Mouse (Mus musculus) CH12.LX (cell line): ENCODE measurements around the gene Unc13c. TPM values are rescaled to one million over a fixed set of nuclear protein-coding genes. Genes with fewer than 3 reads are reported as not detected.

Experiments used
- DNase-seq: peaks from one replicate; pipeline ENCODE4 v3.0.0-alpha.2; 2013; ENCODE audit errors: extremely low read depth
- H3K27ac ChIP-seq: 2 replicates; pipeline ENCODE4 v1.5.1; 2012; ENCODE audit warnings: low read depth, mild to moderate bottlenecking, control low read depth, moderate library complexity; ENCODE audit not compliant: insufficient read depth
- H3K27me3 ChIP-seq: replicated peaks from 2 replicates; pipeline ENCODE3; 2012; ENCODE audit warnings: inconsistent platforms
- H3K36me3 ChIP-seq, 2 experiments: replicated peaks in 1 of 2; 2 replicates each; pipeline versions ENCODE3 to v1.6.1; 2012; ENCODE audit warnings: inconsistent platforms in 1 of 2, low read length in 1 of 2, mild to moderate bottlenecking in 1 of 2, mixed read lengths in 1 of 2, moderate library complexity in 1 of 2; ENCODE audit not compliant: control insufficient read depth in 1 of 2, insufficient read depth in 1 of 2
- H3K4me1 ChIP-seq, 2 experiments: 2 replicates each; pipeline ENCODE4 v1.6.1; 2012; ENCODE audit warnings: inconsistent platforms in 1 of 2, moderate library complexity in 1 of 2; ENCODE audit not compliant: insufficient read depth in 2 of 2, control insufficient read depth in 1 of 2
- H3K4me2 ChIP-seq: 2 replicates; pipeline ENCODE4 v1.6.1; 2012; ENCODE audit warnings: low read depth, mild to moderate bottlenecking, control low read depth; ENCODE audit not compliant: poor library complexity, insufficient read depth, severe bottlenecking
- H3K4me3 ChIP-seq, 3 experiments: fragments of 150-350 bp in 1 of 3; sonication (generic) in 1 of 3; replicated peaks in 1 of 3; 2 replicates each; pipeline versions ENCODE3 to v1.5.1; 2011 to 2012; ENCODE audit warnings: low read depth in 2 of 3, low read length in 2 of 3, mild to moderate bottlenecking in 2 of 3, moderate library complexity in 2 of 3, control low read depth in 1 of 3, improper control_type of control experiment in 1 of 3, inconsistent platforms in 1 of 3, mixed read lengths in 1 of 3; ENCODE audit not compliant: poor library complexity in 1 of 3
- H3K79me2 ChIP-seq: replicated peaks from 2 replicates; pipeline ENCODE4 v1.6.1; 2012; ENCODE audit warnings: mild to moderate bottlenecking, moderate library complexity; ENCODE audit not compliant: control insufficient read depth, poor library complexity, insufficient read depth, severe bottlenecking; ENCODE audit errors: extremely low read depth
- H3K9ac ChIP-seq: 2 replicates; pipeline ENCODE4 v1.6.1; 2012; ENCODE audit warnings: low read depth, mild to moderate bottlenecking, control low read depth, moderate library complexity; ENCODE audit not compliant: insufficient read depth
- H3K9me3 ChIP-seq: replicated peaks from 2 replicates; pipeline ENCODE3; 2012; ENCODE audit warnings: low read length, inconsistent platforms, mixed read lengths
- BHLHE40 ChIP-seq: IDR thresholded peaks from 2 replicates; pipeline ENCODE4 v1.6.1; 2011; ENCODE audit warnings: mild to moderate bottlenecking, low read depth, low read length, improper control_type of control experiment
- CHD2 ChIP-seq: IDR thresholded peaks from 2 replicates; pipeline ENCODE4 v1.6.1; 2011; ENCODE audit warnings: low read length, improper control_type of control experiment
- CTCF ChIP-seq, 2 experiments: IDR thresholded peaks in 1 of 2; conservative IDR thresholded peaks in 1 of 2; 2 replicates each; pipeline ENCODE4 v1.5.1; 2011 to 2012; ENCODE audit warnings: low read depth in 2 of 2, low read length in 2 of 2, improper control_type of control experiment in 1 of 2, inconsistent platforms in 1 of 2, mild to moderate bottlenecking in 1 of 2, moderate library complexity in 1 of 2
- ELF1 ChIP-seq: IDR thresholded peaks from 2 replicates; pipeline ENCODE4 v1.6.1; 2014; ENCODE audit warnings: low read depth, mild to moderate bottlenecking, inconsistent platforms, low read length, improper control_type of control experiment
- EP300 ChIP-seq: IDR thresholded peaks from 2 replicates; pipeline ENCODE4 v1.6.1; 2011; ENCODE audit warnings: low read length, improper control_type of control experiment
- HCFC1 ChIP-seq: IDR thresholded peaks from 2 replicates; pipeline ENCODE4 v1.6.1; 2012; ENCODE audit warnings: low read depth, mild to moderate bottlenecking, inconsistent platforms, low read length, improper control_type of control experiment
- JUN ChIP-seq: IDR thresholded peaks from 2 replicates; pipeline ENCODE4 v1.6.1; 2011; ENCODE audit warnings: low read depth, mild to moderate bottlenecking, low read length, improper control_type of control experiment, moderate library complexity; ENCODE audit not compliant: insufficient read depth
- JUND ChIP-seq: conservative IDR thresholded peaks from 2 replicates; pipeline ENCODE4 v1.6.1; 2011; ENCODE audit warnings: low read depth, low read length, improper control_type of control experiment
- MAFK ChIP-seq: IDR thresholded peaks from 2 replicates; pipeline ENCODE4 v1.6.1; 2011; ENCODE audit warnings: low read length, improper control_type of control experiment; ENCODE audit not compliant: insufficient replicate concordance
- MEF2A ChIP-seq: IDR thresholded peaks from 2 replicates; pipeline ENCODE4 v1.6.1; 2014; ENCODE audit warnings: low read depth, mild to moderate bottlenecking, inconsistent platforms, low read length, improper control_type of control experiment, borderline replicate concordance
- NRF1 ChIP-seq: IDR thresholded peaks from 2 replicates; pipeline ENCODE4 v1.6.1; 2014; ENCODE audit warnings: low read depth, mild to moderate bottlenecking, inconsistent platforms, low read length, improper control_type of control experiment, moderate library complexity
- POLR2A ChIP-seq: IDR thresholded peaks from 2 replicates; pipeline ENCODE4 v1.6.1; 2011; ENCODE audit warnings: low read depth, mild to moderate bottlenecking, improper control_type of control experiment, low read length
- RAD21 ChIP-seq: IDR thresholded peaks from 2 replicates; pipeline ENCODE4 v1.6.1; 2011; ENCODE audit warnings: low read depth, mild to moderate bottlenecking, low read length, improper control_type of control experiment, moderate library complexity
- RCOR1 ChIP-seq: conservative IDR thresholded peaks from 2 replicates; pipeline ENCODE4 v1.6.1; 2012; ENCODE audit warnings: low read depth, mild to moderate bottlenecking, inconsistent platforms, low read length, improper control_type of control experiment
- SIN3A ChIP-seq: IDR thresholded peaks from 2 replicates; pipeline ENCODE4 v1.6.1; 2012; ENCODE audit warnings: low read length, improper control_type of control experiment, inconsistent platforms
- USF1 ChIP-seq: IDR thresholded peaks from 2 replicates; pipeline ENCODE4 v1.6.1; 2014; ENCODE audit warnings: low read depth, mild to moderate bottlenecking, inconsistent platforms, low read length, improper control_type of control experiment
- ZC3H11A ChIP-seq: IDR thresholded peaks from 2 replicates; pipeline ENCODE4 v1.6.1; 2012; ENCODE audit warnings: low read depth, mild to moderate bottlenecking, inconsistent platforms, low read length, improper control_type of control experiment
- ZMIZ1 ChIP-seq: IDR thresholded peaks from 2 replicates; pipeline ENCODE4 v1.6.1; 2012; ENCODE audit warnings: low read depth, mild to moderate bottlenecking, inconsistent platforms, low read length, improper control_type of control experiment
- ZNF384 ChIP-seq: IDR thresholded peaks from 2 replicates; pipeline ENCODE4 v1.6.1; 2012; ENCODE audit warnings: low read depth, low read length, improper control_type of control experiment, inconsistent platforms
- dilution Hi-C: fragments of 300-500 bp; cut with MboI; formaldehyde crosslinking; loops from 2 replicates; pipeline ENCODE4 v1.14.3; 2020; ENCODE audit warnings: low sequenced_read_pairs; ENCODE audit not compliant: extremely low pct_unique_long_range_greater_than_20kb, extremely low pct_ligation_motif_present
- in situ Hi-C: fragments of 300-500 bp; cut with MboI; formaldehyde crosslinking; loops from 3 replicates; pipeline ENCODE4 v1.14.3; 2019; ENCODE audit warnings: low sequenced_read_pairs, low pct_ligation_motif_present, low pct_unique_long_range_greater_than_20kb, mixed read lengths
- polyA plus RNA-seq: library from polyadenylated mRNA; unstranded; fragments of >175 nt; gene quantifications from 2 replicates; pipeline ENCODE4 v1.2.1, GENCODE M21; 2012; ENCODE audit warnings: low read depth; ENCODE audit not compliant: insufficient read length
- total RNA-seq, 2 experiments: library from RNA; depleted of rRNA; stranded (reverse); fragments of 300-350 nt in 1 of 2; fragments of >200 nt in 1 of 2; gene quantifications; 2 replicates each; pipeline ENCODE4 v1.2.3; 2012 to 2014

Gene Unc13c
- total and polyA plus RNA-seq, 3 experiments = not detected

DNA sequence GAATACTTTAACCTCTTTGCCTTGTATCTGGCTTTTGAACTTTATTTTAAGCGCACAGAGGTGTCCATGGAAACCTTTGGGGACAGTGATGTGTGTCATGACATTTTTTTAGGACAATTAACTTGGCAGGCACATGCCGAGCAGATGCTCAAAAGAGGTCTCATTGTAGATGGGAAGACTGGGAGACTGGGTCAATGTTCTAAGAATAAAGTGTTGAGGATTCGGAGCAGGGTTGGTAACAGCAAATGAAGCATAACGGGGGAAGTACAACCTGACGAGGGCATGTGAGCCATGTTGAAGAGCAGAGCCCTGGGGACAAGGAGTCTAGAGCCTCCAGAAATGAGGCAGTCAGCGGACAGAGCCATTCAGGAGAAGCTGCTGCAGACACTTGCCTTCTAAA lies 6.3 kb downstream of the Unc13c start:
- no peak overlapping the region for H3K9ac ChIP-seq
- no peaks in the 10 kb centered on the region for H3K4me1 ChIP-seq
- in situ Hi-C loops (loop anchor here (25.0 kb wide), 1 partner anchor 400 kb away; no protein-coding TSS in a partner anchor), dilution Hi-C loops (no loop called here)
- no peaks in the 10 kb centered on the region for H3K79me2 ChIP-seq
- TF ChIP-seq EP300 = no peak
- no peak for TF ChIP-seq RAD21
- no peak for TF ChIP-seq ZC3H11A
- TF ChIP-seq HCFC1 = no peak
- no peak for TF ChIP-seq MAFK
- TF ChIP-seq SIN3A = no peak
- TF ChIP-seq NRF1 = no peak
- no peak for TF ChIP-seq ZNF384
- no peak for TF ChIP-seq ELF1
- TF ChIP-seq ZMIZ1 = no peak
- TF ChIP-seq CTCF (conservative IDR thresholded peaks at IDR 0.05 in 1 of 2, IDR thresholded peaks at IDR 0.05 in 1 of 2; ENCODE audit: low read depth in 2 of 2, low read length in 2 of 2) = no peak
- TF ChIP-seq USF1 = no peak
- TF ChIP-seq MEF2A = no peak
- no peak for TF ChIP-seq CHD2
- no peak for TF ChIP-seq BHLHE40
- H3K27ac ChIP-seq = no peak overlapping the region
- no peak for DNase-seq
- H3K27me3 ChIP-seq = no peaks in the 10 kb centered on the region
- H3K4me3 ChIP-seq = no peak overlapping the region
- H3K9me3 ChIP-seq = no peaks in the 10 kb centered on the region
- no peak overlapping the region for H3K4me2 ChIP-seq
- no peaks in the 10 kb centered on the region for H3K36me3 ChIP-seq

DNA sequence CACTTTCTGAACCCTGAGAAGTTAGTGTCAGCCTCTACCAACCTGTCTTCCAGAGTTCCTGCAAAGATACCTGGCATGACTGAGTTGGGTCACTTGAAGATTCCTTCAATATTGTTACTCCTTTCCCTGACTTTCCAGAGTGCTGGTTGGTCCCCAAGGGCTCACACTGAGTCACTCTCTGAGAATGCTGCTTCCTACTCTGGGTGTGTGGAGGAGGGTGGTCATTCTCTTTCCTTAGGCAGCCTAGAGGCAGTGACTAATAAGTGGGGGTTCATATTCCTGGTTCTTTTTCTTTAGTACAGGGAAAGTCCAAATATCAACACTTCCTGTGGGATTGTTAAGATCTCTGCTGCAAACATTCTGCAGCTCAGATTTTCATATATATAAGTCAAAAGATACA lies 16.4 kb downstream of the Unc13c start:
- TF ChIP-seq POLR2A (no peak), RCOR1 (no peak), JUND (no peak), EP300 (no peak), JUN (no peak)
- Histone ChIP-seq H3K27me3 (no peaks in the 10 kb centered on the region), H3K36me3 (no peaks in the 10 kb centered on the region), H3K79me2 (no peaks in the 10 kb centered on the region), H3K4me1 (no peaks in the 10 kb centered on the region), H3K9ac (no peak overlapping the region), H3K4me3 (no peak overlapping the region), H3K27ac (no peak overlapping the region), H3K4me2 (no peak overlapping the region), H3K9me3 (no peaks in the 10 kb centered on the region)
- DNase-seq = no peak
- in situ Hi-C loops = loop anchor here (25.0 kb wide), 1 partner anchor 390 kb away; no protein-coding TSS in a partner anchor
- dilution Hi-C loops = no loop called here
